8 mouse cellular contexts compared by ENCODE assay signal in genomic region chr13:67525753-67526410, GRCm38 (mm10). TPM values are rescaled to one million over a fixed set of nuclear protein-coding genes. Genes with fewer than 3 reads are reported as not detected.
A peak's percentile ranks its signal among the peaks of the same experiment; 100 is the strongest.
DNase-seq lines count a peak whose midpoint lies in the region; ATAC-seq lines count a peak whose summit lies in the region.

Gene Gm26965 (minus strand): TSS chr13:67526151.
Gene Zfp87 (minus strand): TSS chr13:67526177.

- no peaks in the 10 kb centered on the region for H3K36me3 ChIP-seq in hindbrain, embryonic 11.5 days (ENCODE audit: control insufficient read depth, insufficient read depth, low read length)

- WGBS in hindbrain, embryonic 11.5 days: under 1% methylated on average over 27 of the region's 27 CpGs

- DNase-seq in Muller cell, postnatal 12 days (ENCODE audit: inconsistent ontology term): peak; percentile 93
- peak; percentile 94 for DNase-seq in cerebellum, adult 9-11 months
- peak; percentile 92 to 96 for DNase-seq in frontal cortex, adult 2 months (ENCODE audit: extremely low spot score in 1 of 2, low spot score in 1 of 2)
- peak; percentile 94 for DNase-seq in hindbrain, embryonic 11.5 days (ENCODE audit: low spot score)
- DNase-seq in layer of hippocampus, postnatal 10 days (ENCODE audit: low spot score in 2 of 2): peak; percentile 89 to 90
- DNase-seq in lung, postnatal 10 days: peak; percentile 96
- peak; percentile 86 for DNase-seq in ovary, postnatal 36 days (ENCODE audit: low spot score)
- peak; percentile 93 for DNase-seq in thymus, postnatal 25 days

- peak within 1 kb of the TSS; percentile 56 for H3K4me2 ChIP-seq in hindbrain, embryonic 11.5 days (replicated peaks; ENCODE audit: low read depth, low read length)

- no peaks in the 10 kb centered on the region for H3K4me1 ChIP-seq in hindbrain, embryonic 11.5 days (replicated peaks; ENCODE audit: control insufficient read depth, insufficient read depth, low read length)

- peak within 1 kb of the TSS; percentile 88 for H3K9ac ChIP-seq in hindbrain, embryonic 11.5 days (ENCODE audit: low read depth, low read length)

- H3K27me3 ChIP-seq in hindbrain, embryonic 11.5 days (ENCODE audit: control insufficient read depth, insufficient read depth, low read length): no peaks in the 10 kb centered on the region

- H3K4me3 ChIP-seq in hindbrain, embryonic 11.5 days (ENCODE audit: low read depth, low read length): peak within 1 kb of the TSS; percentile 85

- peak within 1 kb of the TSS; percentile 71 for H3K27ac ChIP-seq in hindbrain, embryonic 11.5 days (ENCODE audit: low read depth, low read length)

- no peaks in the 10 kb centered on the region; the same call in 1 of the 2 replicates for H3K9me3 ChIP-seq in hindbrain, embryonic 11.5 days (ENCODE audit: control insufficient read depth, low read length)

- peak; percentile 100 for ATAC-seq in hindbrain, embryonic 11.5 days (ENCODE audit: low FRiP score)

RNA-seq across cellular contexts. Expression of gene Gm26965, which starts in this region (rescaled TPM):
- polyA plus RNA-seq in frontal cortex, adult 2 months (2012; rRNA removed): 0.06 TPM in 1 of 2 replicates, not detected in the other
- polyA plus RNA-seq in hindbrain, embryonic 11.5 days (2014; fragmentation: Nextera tagmentation; extraction: Ambion mirVana): 0.23 TPM in 1 of 2 replicates, not detected in the other
- total RNA-seq in layer of hippocampus, postnatal 10 days (2021): under 1 TPM in 1 of 2 experiments, not detected in 1; 0.87 TPM

RNA-seq across cellular contexts. Expression of gene Zfp87, which starts in this region (rescaled TPM):
- 25.7 and 33.8 TPM in 2 replicates for polyA plus RNA-seq in frontal cortex, adult 2 months (2012; rRNA removed)
- polyA plus RNA-seq in hindbrain, embryonic 11.5 days (2014; fragmentation: Nextera tagmentation; extraction: Ambion mirVana): 34.9 and 39.7 TPM in 2 replicates
- total RNA-seq in layer of hippocampus, postnatal 10 days (2021): 10 to 100 TPM; 21.8 to 24.5 TPM

Comparison
In these comparisons a context has a peak if more than half of its experiments do, and no peak if none do; other contexts are left out.
1. Peak in every context shown above with its lines: DNase-seq, ATAC-seq, H3K4me3 ChIP-seq and H3K27ac ChIP-seq.